Mouse (Mus musculus) heart, embryonic 10.5 days (tissue): Measurements from ENCODE around the gene Gm4763. TPM values are rescaled to one million over a fixed set of nuclear protein-coding genes. Genes with fewer than 3 reads are reported as not detected.
"Not testable (repeated sequence)": the region's sequence is repeated elsewhere in the genome, so short reads cannot be mapped to it uniquely, and the experiment has no call there.

Experiments
- DNase-seq: peaks from one replicate; pipeline ENCODE4 v3.0.0-alpha.2; 2017; ENCODE audit warnings: low spot score
- H3K27ac ChIP-seq: fragments of 300-500 bp; sonication (generic); 2 replicates; pipeline ENCODE4 v1.5.1; 2016; ENCODE audit warnings: mild to moderate bottlenecking
- H3K27me3 ChIP-seq: fragments of 300-500 bp; sonication (generic); 2 replicates; pipeline ENCODE4 v1.6.1; 2016; ENCODE audit warnings: mild to moderate bottlenecking; ENCODE audit not compliant: poor library complexity, insufficient read depth, severe bottlenecking
- H3K36me3 ChIP-seq: fragments of 300-500 bp; sonication (generic); 2 replicates; pipeline ENCODE4 v1.6.1; 2016; ENCODE audit warnings: mild to moderate bottlenecking, moderate library complexity
- H3K4me1 ChIP-seq: fragments of 300-500 bp; sonication (generic); 2 replicates; pipeline ENCODE4 v1.6.1; 2016; ENCODE audit warnings: mild to moderate bottlenecking
- H3K4me3 ChIP-seq: fragments of 300-500 bp; sonication (generic); 2 replicates; pipeline ENCODE4 v1.5.1; 2016; ENCODE audit warnings: mild to moderate bottlenecking, moderate library complexity
- H3K9me3 ChIP-seq: fragments of 300-500 bp; sonication (generic); 2 replicates; pipeline ENCODE4 v1.6.1; 2016; ENCODE audit warnings: mild to moderate bottlenecking, moderate library complexity
- WGBS: fragments of 180-500 bp; shearing (Covaris S2); methylation state at CpG from one replicate; pipeline ENCODE4 v1.1.7; 2016; 5-methylcytosine and 5-hydroxymethylcytosine counted together
- polyA plus RNA-seq: library from polyadenylated mRNA; unstranded; fragments of >200 nt; fragmentation: Nextera tagmentation; extraction: Ambion mirVana; gene quantifications from 2 replicates; pipeline ENCODE4 v1.2.1, GENCODE M21; 2016

Gene Gm4763
- not detected in 2 replicates for polyA plus RNA-seq

DNA sequence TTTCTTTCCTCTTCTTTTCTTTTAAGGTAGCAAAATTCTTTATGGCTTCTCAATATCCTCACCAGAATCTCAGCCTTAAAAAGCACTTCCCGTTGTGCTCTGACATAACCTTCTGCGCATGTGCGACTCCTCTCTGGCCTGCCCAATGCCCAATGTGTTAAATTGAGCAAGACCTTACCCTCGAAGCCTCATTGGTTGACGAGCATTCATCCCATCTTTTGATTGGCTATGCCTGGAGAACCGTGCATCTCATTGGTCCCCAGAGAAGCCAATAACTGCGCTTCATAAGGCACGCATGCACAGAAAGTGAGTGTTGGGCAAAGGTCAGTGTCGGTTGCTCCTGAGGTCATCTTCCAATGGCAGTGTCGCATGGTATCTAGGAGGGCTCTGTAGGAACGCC lies at the start of gene Gm4763:
Gene Gm4763 (minus strand): TSS at position 101 of the 400 bp plus-strand sequence.
- H3K4me3 ChIP-seq, H3K9me3 ChIP-seq, H3K36me3 ChIP-seq, H3K27ac ChIP-seq, H3K4me1 ChIP-seq, H3K27me3 ChIP-seq: not testable (repeated sequence)
- 82% methylated on average over 11 of the region's 11 CpGs for WGBS
- peak; percentile 28 for DNase-seq

DNA sequence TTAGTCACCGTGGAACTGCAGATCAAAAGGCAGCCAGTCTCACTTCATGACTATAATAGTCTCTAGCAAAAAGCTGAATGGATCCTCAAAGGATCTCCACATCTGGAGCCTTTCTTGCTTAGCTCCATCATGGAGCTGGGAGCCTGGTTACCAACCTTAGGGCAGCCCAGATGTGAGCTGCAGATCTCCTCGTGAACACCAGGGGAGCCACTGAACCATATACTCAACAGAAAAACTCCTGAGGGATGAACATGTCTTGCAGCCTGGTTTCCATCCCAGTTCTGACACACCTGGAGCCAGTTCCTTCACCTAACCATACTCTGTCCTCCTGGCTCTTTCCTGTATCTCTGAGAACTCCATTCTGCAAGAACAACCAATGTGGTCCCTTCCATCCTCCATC lies 49.4 kb upstream of the Gm4763 start:
- Histone ChIP-seq H3K4me1 (no peaks in the 10 kb centered on the region), H3K4me3 (no peak overlapping the region), H3K27ac (no peak overlapping the region), H3K36me3 (no peaks in the 10 kb centered on the region), H3K9me3 (no peaks in the 10 kb centered on the region), H3K27me3 (no peaks in the 10 kb centered on the region)
- 77% methylated on average over 2 of the region's 2 CpGs for WGBS
- no peak for DNase-seq

DNA sequence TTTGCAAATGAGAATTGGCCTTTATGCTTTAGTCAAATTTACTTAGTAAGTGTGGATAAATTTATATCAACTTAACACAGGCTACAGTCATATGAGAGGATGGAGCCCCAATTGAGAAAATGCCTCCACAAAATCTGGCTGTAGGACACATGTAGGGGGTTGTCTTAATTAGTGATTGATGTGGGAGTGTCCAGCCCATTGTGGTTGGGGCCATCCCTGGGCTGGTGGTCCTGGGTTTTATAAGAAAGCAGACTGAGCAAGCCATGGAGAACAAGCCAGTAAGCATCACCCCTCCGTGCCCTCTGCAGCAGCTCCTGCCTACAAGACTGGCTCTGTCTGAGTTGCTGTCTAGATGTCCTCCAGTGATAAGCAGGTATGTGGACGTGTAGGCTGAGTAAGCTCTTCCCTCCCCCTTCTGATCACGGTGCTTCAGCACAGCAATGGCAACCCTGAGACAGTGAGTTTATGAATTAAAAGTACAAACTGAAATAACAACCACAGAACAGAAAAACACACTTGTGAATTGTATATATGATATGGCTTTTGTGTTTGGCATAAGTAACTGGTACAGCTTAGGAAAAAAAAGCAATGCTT lies 47.3 kb upstream of the Gm4763 start:
- Histone ChIP-seq H3K36me3 (no peaks in the 10 kb centered on the region), H3K9me3 (no peaks in the 10 kb centered on the region), H3K4me3 (no peak overlapping the region), H3K27ac (no peak overlapping the region), H3K27me3 (no peaks in the 10 kb centered on the region), H3K4me1 (no peaks in the 10 kb centered on the region)
- no peak for DNase-seq
- 39% methylated on average over 3 of the region's 3 CpGs for WGBS

DNA sequence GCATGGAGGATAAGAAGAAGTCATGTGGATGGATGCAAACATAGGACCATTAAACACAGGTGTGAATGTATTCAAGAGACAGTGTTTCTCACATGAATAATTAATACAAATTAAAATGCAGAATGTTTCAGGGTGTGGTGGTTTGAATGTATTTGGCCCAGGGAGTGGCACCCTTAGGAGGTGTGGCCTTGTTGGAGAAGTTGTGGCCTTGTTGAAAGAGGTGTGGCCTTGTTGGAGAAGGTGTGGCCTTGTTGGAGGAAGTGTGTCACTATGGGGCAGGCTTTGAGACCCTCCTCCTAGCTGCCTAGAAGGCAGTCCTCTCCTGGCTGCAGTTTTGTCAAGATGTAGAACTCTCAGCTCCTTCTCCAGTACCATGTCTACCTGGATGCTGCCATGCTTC lies 44.7 kb upstream of the Gm4763 start:
- Histone ChIP-seq H3K9me3 (no peaks in the 10 kb centered on the region), H3K27ac (no peak overlapping the region), H3K4me1 (no peaks in the 10 kb centered on the region), H3K36me3 (no peaks in the 10 kb centered on the region), H3K4me3 (no peak overlapping the region), H3K27me3 (no peaks in the 10 kb centered on the region)
- no peak for DNase-seq

DNA sequence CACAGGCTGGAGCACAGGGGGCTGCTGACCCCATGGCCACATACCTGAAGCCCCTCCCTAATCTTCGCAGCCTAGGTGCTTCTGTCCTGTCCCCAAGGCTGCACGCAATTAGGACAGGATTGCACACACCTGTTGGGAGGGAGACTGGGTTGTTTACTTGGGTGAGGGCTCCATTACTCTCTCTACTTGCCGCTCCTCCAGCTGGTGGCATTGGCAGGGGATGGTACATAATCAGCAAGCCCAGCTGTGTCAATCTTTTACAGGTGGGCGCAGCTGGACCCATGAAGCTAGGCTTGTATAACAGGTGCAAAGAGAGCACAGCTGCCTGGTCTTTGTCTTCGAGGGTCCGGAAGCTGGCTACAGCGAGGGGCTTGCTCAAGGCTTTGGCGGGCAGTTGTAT lies 35.9 kb upstream of the Gm4763 start:
- WGBS = 91% methylated on average over 8 of the region's 8 CpGs
- H3K4me1 ChIP-seq = no peaks in the 10 kb centered on the region
- no peak overlapping the region for H3K27ac ChIP-seq
- H3K36me3 ChIP-seq = no peaks in the 10 kb centered on the region
- H3K27me3 ChIP-seq = no peaks in the 10 kb centered on the region
- no peaks in the 10 kb centered on the region for H3K9me3 ChIP-seq
- DNase-seq = no peak
- H3K4me3 ChIP-seq = no peak overlapping the region

DNA sequence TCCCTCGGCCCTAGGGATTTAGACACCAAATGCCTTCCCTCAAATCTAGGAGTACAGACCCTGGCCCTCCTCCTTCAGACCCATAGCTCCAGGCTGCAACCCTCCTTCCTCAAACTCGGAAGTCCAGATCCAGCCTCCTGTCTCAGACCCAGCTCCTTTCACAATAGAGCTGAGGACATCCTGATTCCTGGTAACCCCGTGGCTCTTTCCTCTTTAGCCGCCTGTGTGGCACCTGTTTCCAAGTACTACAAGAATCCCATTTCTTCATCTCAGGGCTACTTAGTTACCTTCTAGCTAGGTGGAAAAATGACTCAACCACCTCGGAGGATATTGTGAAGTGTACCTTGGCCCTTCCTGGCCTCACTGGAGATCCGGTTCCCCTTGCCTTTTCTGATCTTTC lies 34.5 kb upstream of the Gm4763 start:
- H3K27me3 ChIP-seq = no peaks in the 10 kb centered on the region
- no peak overlapping the region for H3K4me3 ChIP-seq
- 64% methylated on average over 6 of the region's 6 CpGs for WGBS
- no peak overlapping the region for H3K27ac ChIP-seq
- DNase-seq = no peak
- no peaks in the 10 kb centered on the region for H3K9me3 ChIP-seq
- no peaks in the 10 kb centered on the region for H3K36me3 ChIP-seq
- H3K4me1 ChIP-seq = no peaks in the 10 kb centered on the region

DNA sequence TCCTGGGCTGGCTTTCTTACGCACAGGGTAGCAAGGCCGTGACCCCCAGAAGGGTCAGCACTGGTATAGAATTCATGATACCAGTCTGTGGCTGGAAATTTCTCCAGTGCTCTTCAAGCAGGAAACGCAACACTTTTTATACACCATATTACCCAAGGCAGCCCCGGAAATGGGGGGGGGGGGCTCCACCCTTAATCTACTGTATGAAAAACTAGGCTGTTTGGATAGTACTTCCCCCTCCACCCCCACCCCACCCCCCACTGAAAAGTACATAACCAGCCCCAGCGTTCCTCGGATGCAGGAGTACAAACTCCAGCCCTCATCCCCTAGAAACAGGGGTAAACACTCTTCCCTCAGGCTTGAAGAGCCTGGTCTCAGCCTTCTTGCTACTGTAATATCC lies 33.5 kb upstream of the Gm4763 start, which contains the start of gene Cd177:
Gene Cd177 (minus strand): TSS at position 101 of the 400 bp plus-strand sequence.
- H3K4me3 ChIP-seq = no peak within 1 kb of the TSS
- DNase-seq = no peak
- H3K36me3 ChIP-seq = no peaks in the 10 kb centered on the region
- no peak within 1 kb of the TSS for H3K27ac ChIP-seq
- H3K9me3 ChIP-seq = no peaks in the 10 kb centered on the region
- 74% methylated on average over 6 of the region's 6 CpGs for WGBS
- no peaks in the 10 kb centered on the region for H3K27me3 ChIP-seq
- no peaks in the 10 kb centered on the region for H3K4me1 ChIP-seq

DNA sequence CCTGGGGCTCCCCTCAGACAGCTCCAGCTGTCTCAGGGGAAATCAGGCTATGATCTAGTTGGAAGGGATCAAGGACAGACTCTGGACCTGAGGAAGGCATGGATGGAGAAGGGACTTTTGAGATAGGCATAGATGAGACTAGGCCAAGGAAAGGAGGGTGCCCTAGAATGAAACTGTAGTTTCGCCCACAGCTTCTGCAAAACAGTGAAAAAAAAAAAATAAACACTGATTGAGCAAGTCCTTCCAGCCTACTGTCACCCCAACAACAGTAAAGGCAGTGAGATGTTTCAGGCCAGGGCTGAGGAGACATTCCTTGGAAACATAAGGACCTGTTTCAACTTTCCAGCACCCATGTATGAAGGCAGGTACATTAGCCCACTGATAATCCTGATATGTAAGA lies 31.8 kb upstream of the Gm4763 start:
- Histone ChIP-seq H3K4me1 (no peaks in the 10 kb centered on the region), H3K36me3 (no peaks in the 10 kb centered on the region), H3K27ac (no peak overlapping the region), H3K9me3 (no peaks in the 10 kb centered on the region), H3K4me3 (no peak overlapping the region), H3K27me3 (no peaks in the 10 kb centered on the region)
- no peak for DNase-seq
- WGBS = 67% methylated on average over 1 of the region's 1 CpGs

DNA sequence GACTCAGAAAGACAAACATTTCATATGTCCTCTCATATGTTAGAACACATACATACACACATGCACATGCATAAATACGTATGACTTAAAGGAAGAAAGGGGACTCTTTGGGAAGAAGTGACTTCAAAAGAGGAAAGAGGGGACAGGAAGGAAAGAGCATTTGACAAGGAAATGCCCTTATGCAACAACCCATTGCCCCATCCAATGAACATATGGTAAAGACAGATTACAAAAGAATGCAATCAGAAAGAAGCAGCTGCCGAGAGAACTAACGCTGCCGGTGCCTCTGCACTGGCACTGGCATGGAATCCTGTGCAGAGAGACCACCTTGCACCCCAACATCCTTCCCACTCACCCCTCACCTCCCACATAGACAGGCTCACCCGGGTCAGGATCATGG lies 26.8 kb upstream of the Gm4763 start:
- no peak for DNase-seq

DNA sequence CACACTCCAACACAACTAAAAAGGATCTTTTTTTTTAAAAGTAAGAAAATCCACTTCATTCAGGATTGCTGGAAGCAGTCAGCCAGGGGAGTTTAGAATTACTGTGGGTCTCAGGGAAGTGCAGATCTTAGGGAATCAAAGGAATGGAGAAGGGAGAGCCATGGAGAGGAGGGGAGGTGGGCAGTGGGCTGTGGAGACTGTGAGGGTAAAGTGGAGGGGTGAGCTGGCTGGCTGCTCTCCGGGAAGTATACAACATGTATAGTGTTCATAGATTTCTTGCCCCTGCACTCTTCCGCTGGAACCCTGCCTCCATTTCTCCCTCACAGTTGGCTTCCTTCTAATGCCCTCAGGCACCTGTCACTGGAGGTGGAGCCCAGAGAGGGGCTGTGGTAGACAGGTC lies 24.9 kb upstream of the Gm4763 start:
- Histone ChIP-seq H3K4me3 (no peak overlapping the region), H3K36me3 (no peaks in the 10 kb centered on the region), H3K4me1 (0 out of 2 replicates have a peak, but pooled peaks cover 5% of the 10 kb centered on the region), H3K27me3 (no peaks in the 10 kb centered on the region), H3K9me3 (no peaks in the 10 kb centered on the region), H3K27ac (no peak overlapping the region)
- no peak for DNase-seq
- WGBS = 88% methylated on average over 2 of the region's 2 CpGs

More for the DNA sequence above, 26.8 kb upstream of the Gm4763 start:
- 63% methylated on average over 5 of the region's 5 CpGs for WGBS
- no peak overlapping the region for H3K27ac ChIP-seq
- no peaks in the 10 kb centered on the region for H3K36me3 ChIP-seq
- H3K4me3 ChIP-seq = no peak overlapping the region
- 0 out of 2 replicates have a peak, but pooled peaks cover 5% of the 10 kb centered on the region for H3K4me1 ChIP-seq
- no peaks in the 10 kb centered on the region for H3K9me3 ChIP-seq
- no peaks in the 10 kb centered on the region for H3K27me3 ChIP-seq

DNA sequence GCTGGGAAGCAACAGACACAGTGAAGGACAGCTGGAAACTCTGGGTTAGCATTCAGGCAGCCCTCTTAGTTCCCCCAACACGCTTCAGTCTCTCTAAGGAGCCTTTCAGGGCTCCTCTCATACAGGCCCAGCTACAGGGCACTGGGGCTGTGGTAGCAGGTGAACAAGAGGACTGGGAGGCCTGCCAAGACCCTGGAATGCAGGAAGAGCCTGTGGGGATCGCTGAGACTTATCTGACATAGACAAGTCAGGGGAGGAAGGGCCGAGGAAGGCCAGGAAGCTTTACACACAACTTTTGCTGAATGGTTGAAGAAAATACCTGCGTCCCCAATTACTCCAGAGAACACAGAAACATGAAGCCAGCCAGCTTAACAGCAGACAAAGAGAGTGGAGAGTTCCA lies 24.0 kb upstream of the Gm4763 start:
- DNase-seq = no peak
- no peaks in the 10 kb centered on the region for H3K36me3 ChIP-seq
- WGBS = 47% methylated on average over 4 of the region's 4 CpGs
- no peaks in the 10 kb centered on the region for H3K9me3 ChIP-seq
- H3K4me3 ChIP-seq = no peak overlapping the region
- no peak overlapping the region for H3K27ac ChIP-seq
- H3K27me3 ChIP-seq = no peaks in the 10 kb centered on the region
- H3K4me1 ChIP-seq = 0 out of 2 replicates have a peak, but pooled peaks cover 5% of the 10 kb centered on the region

DNA sequence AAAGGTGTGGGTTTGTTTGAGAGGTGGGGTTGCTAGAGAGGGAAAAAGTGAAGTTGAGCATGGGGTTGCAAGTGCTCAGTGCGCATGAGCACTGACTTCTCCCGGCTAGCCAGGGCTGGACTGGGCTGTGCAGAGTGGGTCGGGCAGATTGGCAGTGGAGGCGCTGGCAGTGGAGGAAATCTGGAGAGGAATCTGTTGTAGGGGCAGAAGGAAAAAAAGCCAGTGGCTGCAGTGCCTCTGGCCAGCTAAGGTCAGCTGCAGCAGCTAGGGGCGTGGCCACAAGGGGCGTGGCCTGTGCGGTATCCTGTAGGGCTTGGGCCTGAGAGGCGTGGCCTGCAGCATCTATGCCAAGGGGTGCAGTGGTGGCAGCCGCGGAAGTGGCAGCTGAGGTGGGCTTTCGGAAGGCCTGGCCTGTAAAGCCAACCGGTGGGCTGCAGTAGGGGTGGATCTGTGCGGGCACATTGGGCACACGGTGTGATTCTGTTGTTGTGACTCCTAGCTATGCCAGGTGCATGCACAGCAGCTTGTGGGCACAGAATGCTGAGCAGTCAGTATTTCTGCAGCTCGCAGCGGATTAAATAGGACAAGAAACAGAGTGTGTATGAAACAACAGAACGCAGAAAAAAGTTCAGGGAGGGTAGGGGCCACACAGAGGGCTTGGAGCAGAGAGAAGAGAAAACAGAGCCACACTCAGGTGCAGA lies 9.4 kb upstream of the Gm4763 start:
- Histone ChIP-seq H3K4me3 (0 out of 2 replicates have a peak overlapping the region, but pooled peaks have one; percentile 15), H3K27me3 (no peaks in the 10 kb centered on the region; the same call in 1 of the 2 replicates), H3K9me3 (0 out of 2 replicates have a peak, but pooled peaks cover 2% of the 10 kb centered on the region), H3K36me3 (no peaks in the 10 kb centered on the region), H3K27ac (no peak overlapping the region), H3K4me1 (peaks cover 8% of the 10 kb centered on the region)
- 16% methylated on average over 17 of the region's 17 CpGs for WGBS
- no peak for DNase-seq

DNA sequence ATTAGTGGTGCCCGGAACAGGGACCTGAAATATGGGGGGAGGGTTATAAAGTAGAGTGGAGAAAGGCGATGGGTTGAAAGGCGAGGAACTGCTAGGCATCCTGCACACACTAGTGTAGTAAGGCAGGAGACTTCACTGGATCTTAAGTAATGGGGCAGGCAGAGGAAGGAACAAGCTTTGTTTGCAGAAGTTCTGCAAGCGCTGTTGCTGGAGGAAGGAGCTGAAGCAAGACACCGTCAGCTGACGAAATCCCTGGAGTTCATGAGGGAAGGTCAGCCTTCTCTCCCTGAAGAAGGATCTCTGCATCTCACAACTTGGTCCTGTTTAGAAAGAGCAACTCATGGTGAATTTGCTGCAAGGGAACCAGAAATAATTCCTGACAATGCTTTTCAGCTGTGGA lies 11.7 kb downstream of the Gm4763 start:
- DNase-seq = peak; percentile 61
- Histone ChIP-seq H3K4me3 (no peak overlapping the region), H3K27ac (no peak overlapping the region), H3K36me3 (no peaks in the 10 kb centered on the region), H3K4me1 (no peaks in the 10 kb centered on the region), H3K9me3 (no peaks in the 10 kb centered on the region), H3K27me3 (no peaks in the 10 kb centered on the region)
- WGBS = 65% methylated on average over 6 of the region's 6 CpGs
